Comparison of ENCODE assay signal across 8 mouse cellular contexts in the genomic region with DNA sequence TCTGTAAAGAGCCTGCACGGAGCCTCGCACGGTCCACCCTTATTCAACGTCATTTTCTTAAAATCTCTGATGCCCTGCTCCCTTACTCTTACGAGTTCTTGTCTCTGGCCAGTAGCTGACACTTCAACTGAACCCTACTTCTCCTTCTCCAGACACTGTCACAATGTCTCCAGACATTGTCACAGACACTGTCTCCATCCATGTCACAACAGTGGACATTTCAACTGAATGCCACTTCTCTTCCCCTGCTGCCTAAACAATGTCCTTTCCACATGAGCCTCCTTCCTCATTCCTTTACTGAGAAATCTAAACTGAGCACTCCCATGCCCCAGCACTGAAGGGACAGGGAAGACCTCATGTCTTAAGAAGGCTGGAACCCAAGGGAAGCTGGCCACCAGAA. TPM values are rescaled to one million over a fixed set of nuclear protein-coding genes. Genes with fewer than 3 reads are reported as not detected.
DNase-seq lines count a peak whose midpoint lies in the region; ATAC-seq and TF ChIP-seq lines count a peak whose summit lies in the region.

No protein-coding gene starts in this region.

- ATAC-seq in erythroblast, adult 5-6 weeks (replicated peaks; ENCODE audit: low FRiP score, poor library complexity, severe bottlenecking) = no peak
- peak; percentile 53 for ATAC-seq in granulocyte monocyte progenitor cell, adult 5-6 weeks (replicated peaks; ENCODE audit: poor library complexity, severe bottlenecking)

- peaks cover 2% of the 10 kb centered on the region; the same call in 1 of the 2 replicates for H3K27me3 ChIP-seq in erythroblast, embryonic 14.5 days (ENCODE audit: control insufficient read depth)
- H3K27me3 ChIP-seq in C2C12 (ENCODE audit: control insufficient read depth, insufficient read depth, insufficient read length) = no peaks in the 10 kb centered on the region

- peaks cover 32% of the 10 kb centered on the region for H3K79me3 ChIP-seq in C2C12 (ENCODE audit: low read depth)

- H3K27ac ChIP-seq in macrophage = peak overlapping the region; percentile 57

- peaks cover 37% of the 10 kb centered on the region for H3K4me1 ChIP-seq in erythroblast, embryonic 14.5 days (ENCODE audit: control insufficient read depth)

- no peaks in the 10 kb centered on the region for H3K9me3 ChIP-seq in erythroblast, embryonic 14.5 days (ENCODE audit: control insufficient read depth, low read length)

- H3K36me3 ChIP-seq in erythroblast, embryonic 14.5 days (ENCODE audit: control insufficient read depth) = peaks cover 39% of the 10 kb centered on the region
- H3K36me3 ChIP-seq in C2C12 (ENCODE audit: control insufficient read depth, insufficient read depth) (peaks cover 46% of the 10 kb centered on the region), macrophage (ENCODE audit: inconsistent target) (peaks cover 27% of the 10 kb centered on the region)

- peak overlapping the region; percentile 98 for H3ac ChIP-seq in C2C12 (ENCODE audit: control insufficient read depth, insufficient read length, low read depth)

- no peak for DNase-seq in thymus, postnatal 4 days
- DNase-seq in spleen, adult 18-20 months = no peak
- no peak for DNase-seq in gastrocnemius, postnatal 4 days (ENCODE audit: low spot score in 2 of 2)

- no peak for TF ChIP-seq CTCF in C2C12 (IDR thresholded peaks at IDR 0.05; ENCODE audit: control insufficient read depth, insufficient read depth, insufficient read length)

- 75% methylated on average over 5 of the region's 5 CpGs for WGBS in macrophage (ENCODE audit: missing documents)

- H3K79me2 ChIP-seq in C2C12 (ENCODE audit: control insufficient read depth, insufficient read depth) = peaks cover 51% of the 10 kb centered on the region
- H3K79me2 ChIP-seq in macrophage (ENCODE audit: inconsistent target) = peaks cover 35% of the 10 kb centered on the region

- peak overlapping the region; percentile 84 for H3K4me3 ChIP-seq in erythroblast, embryonic 14.5 days (replicated peaks)
- H3K4me3 ChIP-seq in C2C12 (ENCODE audit: insufficient read depth, poor library complexity, severe bottlenecking) = peak overlapping the region; percentile 94
- peak overlapping the region; percentile 81 for H3K4me3 ChIP-seq in macrophage (ENCODE audit: inconsistent target)

TF ChIP-seq in C2C12, 6 proteins besides CTCF, POLR2A, EP300 and RAD21:
- TF ChIP-seq MYOD1 (IDR thresholded peaks at IDR 0.05; ENCODE audit: control insufficient read depth, insufficient read length, low read depth) = no peak
- TF ChIP-seq USF1 (IDR thresholded peaks at IDR 0.05; ENCODE audit: low read depth) = no peak
- no peak for TF ChIP-seq MAX (IDR thresholded peaks at IDR 0.05)
- no peak for TF ChIP-seq FOSL1 (IDR thresholded peaks at IDR 0.05; ENCODE audit: insufficient read depth, low read length, poor library complexity, severe bottlenecking)
- TF ChIP-seq CEBPB (IDR thresholded peaks at IDR 0.05; ENCODE audit: low read depth) = no peak
- no peak for TF ChIP-seq MYOG (IDR thresholded peaks at IDR 0.05; ENCODE audit: control insufficient read depth, extremely low read depth, insufficient read length)

RNA-seq across cellular contexts. Expression of gene Ccdc86, which starts 1.8 kb away (rescaled TPM):
- polyA plus RNA-seq in erythroblast, embryonic 14.5 days (2012) = 1.2 and 1.4 TPM in 2 replicates
- total RNA-seq in erythroblast, adult 5-6 weeks (2015; ENCODE audit: low replicate concordance) = 3.1 and 9.6 TPM in 2 replicates
- 0.28 and 1.5 TPM in 2 replicates for total RNA-seq in erythroblast, adult 5-6 weeks (2017; ENCODE audit: low replicate concordance)
- polyA plus RNA-seq in C2C12 (2012; fragmentation: generic; extraction: Trizol) (31.3 TPM), macrophage (2018) (17.8 to 39.3 TPM (median 21.6 TPM) in 3 replicates)
- total RNA-seq in granulocyte monocyte progenitor cell, adult 5-6 weeks (2014; fragmentation: Nextera tagmentation) = 19.0 and 23.1 TPM in 2 replicates
- total RNA-seq in granulocyte monocyte progenitor cell, adult 5-6 weeks (2017) = 15.2 and 20.1 TPM in 2 replicates
- total RNA-seq in macrophage (2018; cell fraction: chromatin; rRNA removed) = 10 to 100 TPM in 25 of 26 experiments, 1 to 10 TPM in 1; 9.2 to 67.3 (median 31.7) TPM
- 10 to 100 TPM; 16.6 to 45.7 (median 36.1) TPM for total RNA-seq in macrophage (2018; cell fraction: cytosol; rRNA removed)
- total RNA-seq in macrophage (2018; cell fraction: nucleus; rRNA removed) = 10 to 100 TPM; 11.6 to 68.9 (median 28.8) TPM
- 10 to 100 TPM; 26.6 to 27.7 TPM for total RNA-seq in gastrocnemius, postnatal 4 days (2021)

RNA-seq across cellular contexts. Expression of gene Ptgdr2, which starts 10.3 kb away (rescaled TPM):
- not detected in 2 replicates for polyA plus RNA-seq in erythroblast, embryonic 14.5 days (2012)
- not detected in 2 replicates for total RNA-seq in erythroblast, adult 5-6 weeks (2015; ENCODE audit: low replicate concordance)
- total RNA-seq in erythroblast, adult 5-6 weeks (2017; ENCODE audit: low replicate concordance) = not detected in 2 replicates
- 0.07 TPM for polyA plus RNA-seq in C2C12 (2012; fragmentation: generic; extraction: Trizol)
- total RNA-seq in granulocyte monocyte progenitor cell, adult 5-6 weeks (2014; fragmentation: Nextera tagmentation) = not detected in 2 replicates
- not detected in 2 replicates for total RNA-seq in granulocyte monocyte progenitor cell, adult 5-6 weeks (2017)
- not detected for total RNA-seq in macrophage (2018; cell fraction: chromatin; rRNA removed)
- under 1 TPM in 1 of 26 experiments, not detected in 25; 0.09 TPM for total RNA-seq in macrophage (2018; cell fraction: cytosol; rRNA removed)
- not detected for total RNA-seq in macrophage (2018; cell fraction: nucleus; rRNA removed)
- polyA plus RNA-seq in macrophage (2018) = not detected in 3 replicates
- under 1 TPM; 0.10 to 0.18 TPM for total RNA-seq in gastrocnemius, postnatal 4 days (2021)

RNA-seq across cellular contexts. Expression of gene Zp1, which starts 26.8 kb away (rescaled TPM):
- not detected in 2 replicates for polyA plus RNA-seq in erythroblast, embryonic 14.5 days (2012)
- total RNA-seq in erythroblast, adult 5-6 weeks (2015; ENCODE audit: low replicate concordance) = not detected in 2 replicates
- not detected in 2 replicates for total RNA-seq in erythroblast, adult 5-6 weeks (2017; ENCODE audit: low replicate concordance)
- polyA plus RNA-seq in C2C12 (2012; fragmentation: generic; extraction: Trizol) (not detected), macrophage (2018) (not detected in 3 replicates)
- not detected in 2 replicates for total RNA-seq in granulocyte monocyte progenitor cell, adult 5-6 weeks (2014; fragmentation: Nextera tagmentation)
- total RNA-seq in granulocyte monocyte progenitor cell, adult 5-6 weeks (2017) = not detected in 2 replicates
- not detected for total RNA-seq in macrophage (2018; cell fraction: chromatin; rRNA removed)
- total RNA-seq in macrophage (2018; cell fraction: cytosol; rRNA removed) = not detected
- not detected for total RNA-seq in macrophage (2018; cell fraction: nucleus; rRNA removed)
- under 1 TPM in 1 of 2 experiments, not detected in 1; 0.49 TPM for total RNA-seq in gastrocnemius, postnatal 4 days (2021)

RNA-seq across cellular contexts. Expression of gene Ms4a10, which starts 27.3 kb away (rescaled TPM):
- polyA plus RNA-seq in erythroblast, embryonic 14.5 days (2012) = not detected in 2 replicates
- total RNA-seq in erythroblast, adult 5-6 weeks (2015; ENCODE audit: low replicate concordance) = not detected in 2 replicates
- not detected in 2 replicates for total RNA-seq in erythroblast, adult 5-6 weeks (2017; ENCODE audit: low replicate concordance)
- polyA plus RNA-seq in C2C12 (2012; fragmentation: generic; extraction: Trizol) = not detected
- total RNA-seq in granulocyte monocyte progenitor cell, adult 5-6 weeks (2014; fragmentation: Nextera tagmentation) = not detected in 2 replicates
- not detected in 2 replicates for total RNA-seq in granulocyte monocyte progenitor cell, adult 5-6 weeks (2017)
- total RNA-seq in macrophage (2018; cell fraction: chromatin; rRNA removed) = not detected
- not detected for total RNA-seq in macrophage (2018; cell fraction: cytosol; rRNA removed)
- total RNA-seq in macrophage (2018; cell fraction: nucleus; rRNA removed) = not detected
- not detected in 3 replicates for polyA plus RNA-seq in macrophage (2018)
- total RNA-seq in gastrocnemius, postnatal 4 days (2021) = under 1 TPM in 1 of 2 experiments, not detected in 1; 0.54 TPM

RNA-seq across cellular contexts. Expression of gene Ms4a15, which starts 45.8 kb away (rescaled TPM):
- polyA plus RNA-seq in erythroblast, embryonic 14.5 days (2012) = not detected in 2 replicates
- not detected in 2 replicates for total RNA-seq in erythroblast, adult 5-6 weeks (2015; ENCODE audit: low replicate concordance)
- total RNA-seq in erythroblast, adult 5-6 weeks (2017; ENCODE audit: low replicate concordance) = 1.5 TPM in 1 of 2 replicates, not detected in the other
- polyA plus RNA-seq in C2C12 (2012; fragmentation: generic; extraction: Trizol) (not detected), macrophage (2018) (not detected in 3 replicates)
- not detected in 2 replicates for total RNA-seq in granulocyte monocyte progenitor cell, adult 5-6 weeks (2014; fragmentation: Nextera tagmentation)
- not detected in 2 replicates for total RNA-seq in granulocyte monocyte progenitor cell, adult 5-6 weeks (2017)
- total RNA-seq in macrophage (2018; cell fraction: chromatin; rRNA removed) = not detected
- not detected for total RNA-seq in macrophage (2018; cell fraction: cytosol; rRNA removed)
- total RNA-seq in macrophage (2018; cell fraction: nucleus; rRNA removed) = not detected
- total RNA-seq in gastrocnemius, postnatal 4 days (2021) = not detected
